Mouse (Mus musculus) liver, adult 2 months (tissue): Measurements from ENCODE around the gene Heg1.

Experiments
- CTCF ChIP-seq: fragments of 200-500 bp; IDR thresholded peaks from 2 replicates; pipeline ENCODE4 v1.5.1; 2011; ENCODE audit warnings: low read depth, low read length, control low read depth
- POLR2A ChIP-seq: fragments of 200-500 bp; IDR thresholded peaks from 2 replicates; pipeline ENCODE4 v1.6.1; 2011; ENCODE audit warnings: low read length, control low read depth; ENCODE audit not compliant: insufficient read depth; ENCODE audit errors: extremely low read depth

DNA sequence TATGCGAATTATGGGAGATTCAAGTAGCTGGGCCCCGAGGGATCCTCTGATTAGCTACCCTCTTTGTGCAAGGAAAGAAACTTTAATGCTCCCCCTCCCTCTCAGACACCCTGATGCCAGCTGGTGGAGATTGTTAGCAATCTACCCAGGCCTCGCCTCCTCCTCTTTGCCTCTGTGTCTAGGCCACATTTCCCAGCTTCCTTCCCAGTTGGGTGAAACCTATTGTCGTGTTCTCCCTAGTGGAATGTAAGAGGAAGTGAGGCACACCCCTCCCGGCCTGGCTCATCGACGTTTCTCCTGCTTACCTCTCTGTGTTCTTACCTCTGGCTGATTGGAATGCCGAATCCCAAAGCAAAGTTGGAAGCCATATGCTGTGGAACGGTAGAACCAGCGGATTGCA lies 3.4 kb upstream of the Heg1 start:
- TF ChIP-seq CTCF (no peak), POLR2A (no peak)
